Mouse (Mus musculus): ENCODE measurements at regions not wholly inside any gene's neighbourhood (a gene's known extent, or its start where the extent isn't known, plus 50 kb on each side); places are given as distances from the start of the nearest gene placed in this dataset.

DNA sequence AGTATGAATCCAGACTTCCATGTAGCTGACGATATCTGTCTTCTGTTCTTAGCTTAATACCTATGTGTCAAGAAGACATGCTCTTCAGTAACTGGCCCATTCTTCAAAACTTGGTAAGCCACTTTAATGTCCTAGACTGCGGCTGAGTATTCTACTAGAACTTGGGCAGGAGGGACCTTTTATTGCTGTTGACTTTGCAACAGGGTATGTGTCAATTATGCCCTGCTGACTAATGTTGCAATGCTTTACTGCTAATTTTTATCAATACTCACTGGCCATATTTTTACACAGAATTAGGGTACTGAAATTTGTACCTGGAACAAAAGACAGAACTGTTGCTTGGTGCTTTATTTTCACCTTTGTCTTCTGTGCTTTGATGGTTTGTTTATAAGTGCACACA lies 746.9 kb downstream of the Ppargc1a start:
- Histone ChIP-seq H3K27ac (no peak overlapping the region), H3K36me3 (no peaks in the 10 kb centered on the region), H3K4me1 (replicated peaks) (no peaks in the 10 kb centered on the region), H3K27me3 (no peaks in the 10 kb centered on the region), H3K9me3 (no peaks in the 10 kb centered on the region), H3K9ac (replicated peaks) (no peak overlapping the region), H3K4me2 (no peak overlapping the region), H3K4me3 (replicated peaks) (no peak overlapping the region)
- WGBS: 87% methylated on average over 2 of the region's 2 CpGs
- no peak for ATAC-seq (ENCODE audit: insufficient number of reproducible peaks, insufficient read depth, low FRiP score, low TSS enrichment, low read depth)

DNA sequence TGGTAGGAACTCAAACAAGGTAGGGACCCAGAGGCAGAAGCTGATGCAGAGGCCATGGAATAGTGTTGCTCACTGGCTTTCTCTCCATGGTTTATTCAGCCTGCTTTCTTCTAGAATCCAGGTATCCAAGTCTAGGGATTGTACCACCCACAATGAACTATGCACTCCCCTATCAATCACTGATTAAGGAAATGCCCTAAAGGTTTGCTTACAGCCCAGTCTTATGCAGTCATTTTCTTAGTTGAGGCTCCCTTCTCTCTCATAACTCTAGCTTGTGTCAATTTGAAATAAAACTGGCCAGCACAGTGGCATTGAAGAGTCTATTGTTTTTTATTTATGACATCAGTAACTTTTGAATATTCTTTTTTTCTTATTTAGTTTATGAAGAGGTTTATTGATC lies 747.6 kb downstream of the Ppargc1a start:
- Histone ChIP-seq H3K4me3 (replicated peaks) (no peak overlapping the region), H3K4me2 (no peak overlapping the region), H3K27me3 (no peaks in the 10 kb centered on the region), H3K36me3 (no peaks in the 10 kb centered on the region), H3K27ac (no peak overlapping the region), H3K9ac (replicated peaks) (no peak overlapping the region), H3K4me1 (replicated peaks) (no peaks in the 10 kb centered on the region), H3K9me3 (no peaks in the 10 kb centered on the region)
- no peak for ATAC-seq (ENCODE audit: insufficient number of reproducible peaks, insufficient read depth, low FRiP score, low TSS enrichment, low read depth)

DNA sequence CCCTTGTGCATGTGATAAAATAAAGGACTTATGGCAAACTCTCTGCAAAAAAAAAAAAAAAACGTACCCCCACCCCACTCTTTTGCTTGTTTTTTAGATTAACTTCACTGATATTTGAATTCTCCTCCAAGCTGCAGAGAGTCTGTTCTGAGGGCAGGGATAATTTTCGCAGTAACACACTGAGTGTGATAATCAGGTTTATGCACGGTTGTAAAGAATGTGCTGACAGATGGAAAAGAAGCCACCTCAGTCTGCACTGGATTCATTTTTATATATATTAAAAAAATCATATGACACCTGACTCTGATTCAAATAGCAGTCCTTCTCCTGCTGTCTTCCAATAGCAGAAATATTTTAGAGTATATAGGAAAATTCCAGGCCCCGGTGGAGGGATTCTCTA lies 736.5 kb upstream of the Adgra3 start:
- ATAC-seq (ENCODE audit: insufficient number of reproducible peaks, insufficient read depth, low FRiP score, low TSS enrichment, low read depth): no peak
- Histone ChIP-seq H3K27me3 (no peaks in the 10 kb centered on the region), H3K9ac (replicated peaks) (no peak overlapping the region), H3K27ac (no peak overlapping the region), H3K4me3 (replicated peaks) (no peak overlapping the region), H3K36me3 (no peaks in the 10 kb centered on the region), H3K4me2 (no peak overlapping the region), H3K9me3 (no peaks in the 10 kb centered on the region), H3K4me1 (replicated peaks) (no peaks in the 10 kb centered on the region)
- WGBS: 64% methylated on average over 4 of the region's 4 CpGs

DNA sequence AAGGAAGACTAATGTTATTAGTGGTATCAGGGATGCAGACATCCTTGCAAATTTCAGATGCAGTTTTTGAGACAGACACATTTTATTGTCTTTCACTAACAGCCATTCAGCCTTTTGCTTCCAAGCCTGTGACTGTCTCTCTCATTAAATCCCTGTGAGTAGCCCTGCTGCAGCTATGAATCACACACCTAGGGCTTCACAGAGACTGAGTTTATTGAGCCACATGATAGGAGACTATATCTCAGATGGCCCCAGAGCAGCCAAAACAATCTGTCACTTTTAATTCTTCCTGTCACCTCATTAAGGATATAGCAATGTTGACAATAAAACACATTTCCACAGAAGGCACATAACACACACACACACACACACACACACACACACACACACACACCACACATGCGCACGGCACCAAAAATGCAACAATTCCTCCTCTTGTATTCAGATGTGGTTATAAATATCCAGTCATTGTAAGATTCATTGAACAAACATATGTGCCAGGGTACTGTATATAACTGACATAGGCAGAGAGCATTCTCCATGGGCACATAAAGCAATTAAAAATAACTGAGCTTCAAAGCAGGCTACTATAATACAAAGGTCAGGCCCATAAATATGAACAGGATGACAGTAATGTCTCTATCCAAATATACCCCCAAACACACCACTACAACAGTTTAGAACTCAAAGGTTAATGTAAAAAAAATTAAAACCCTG lies 735.8 kb upstream of the Adgra3 start:
- Histone ChIP-seq H3K27me3 (no peaks in the 10 kb centered on the region), H3K9ac (replicated peaks) (no peak overlapping the region), H3K9me3 (no peaks in the 10 kb centered on the region), H3K4me3 (replicated peaks) (no peak overlapping the region), H3K4me1 (replicated peaks) (no peaks in the 10 kb centered on the region), H3K27ac (no peak overlapping the region), H3K36me3 (no peaks in the 10 kb centered on the region), H3K4me2 (no peak overlapping the region)
- 73% methylated on average over 2 of the region's 2 CpGs for WGBS
- ATAC-seq (ENCODE audit: insufficient number of reproducible peaks, insufficient read depth, low FRiP score, low TSS enrichment, low read depth): no peak

DNA sequence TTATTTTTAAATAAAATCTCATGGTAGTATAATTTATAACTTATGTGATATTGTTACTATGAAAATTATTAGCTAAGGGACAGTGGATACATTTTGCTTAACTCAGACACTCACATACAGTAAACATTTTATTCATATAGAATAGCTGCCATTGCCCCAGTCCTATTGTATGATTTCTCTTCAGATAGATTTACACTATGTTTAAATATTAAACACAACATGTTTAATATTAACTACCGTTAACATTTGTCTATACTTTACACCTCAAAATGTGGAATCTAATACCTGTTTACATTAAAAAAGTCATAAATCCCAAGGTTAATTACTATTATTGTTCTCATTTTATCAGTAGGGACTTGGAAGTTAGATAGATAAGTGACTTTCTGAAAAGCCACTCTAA lies 734.8 kb upstream of the Adgra3 start:
- Histone ChIP-seq H3K27me3 (no peaks in the 10 kb centered on the region), H3K4me2 (no peak overlapping the region), H3K9me3 (no peaks in the 10 kb centered on the region), H3K4me1 (replicated peaks) (no peaks in the 10 kb centered on the region), H3K27ac (no peak overlapping the region), H3K4me3 (replicated peaks) (no peak overlapping the region), H3K36me3 (no peaks in the 10 kb centered on the region), H3K9ac (replicated peaks) (no peak overlapping the region)
- no peak for ATAC-seq (ENCODE audit: insufficient number of reproducible peaks, insufficient read depth, low FRiP score, low TSS enrichment, low read depth)
- 90% methylated on average over 1 of the region's 1 CpGs for WGBS

DNA sequence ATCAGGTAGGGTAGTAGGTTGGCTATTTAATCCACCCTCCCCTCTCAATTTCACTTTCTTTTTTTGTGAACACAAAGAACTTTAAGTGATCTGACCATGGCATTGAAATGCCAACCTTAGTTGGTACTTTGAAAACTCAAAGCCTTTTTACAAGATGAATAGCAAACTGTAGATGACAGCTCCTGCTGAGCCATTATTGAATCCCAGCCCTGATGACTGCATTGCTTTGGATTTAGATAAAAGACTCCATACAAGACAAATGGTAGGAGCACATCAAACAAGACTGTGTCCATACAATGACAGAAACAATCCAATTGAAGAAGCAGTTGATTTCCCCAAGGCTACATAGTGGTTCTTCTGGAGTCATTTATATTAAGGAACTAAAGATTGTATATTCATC lies 726.5 kb upstream of the Adgra3 start:
- Histone ChIP-seq H3K9ac (replicated peaks) (no peak overlapping the region), H3K4me3 (replicated peaks) (no peak overlapping the region), H3K4me1 (replicated peaks) (no peaks in the 10 kb centered on the region), H3K27ac (no peak overlapping the region), H3K36me3 (no peaks in the 10 kb centered on the region), H3K27me3 (no peaks in the 10 kb centered on the region), H3K9me3 (no peaks in the 10 kb centered on the region), H3K4me2 (no peak overlapping the region)
- no peak for ATAC-seq (ENCODE audit: insufficient number of reproducible peaks, insufficient read depth, low FRiP score, low TSS enrichment, low read depth)

DNA sequence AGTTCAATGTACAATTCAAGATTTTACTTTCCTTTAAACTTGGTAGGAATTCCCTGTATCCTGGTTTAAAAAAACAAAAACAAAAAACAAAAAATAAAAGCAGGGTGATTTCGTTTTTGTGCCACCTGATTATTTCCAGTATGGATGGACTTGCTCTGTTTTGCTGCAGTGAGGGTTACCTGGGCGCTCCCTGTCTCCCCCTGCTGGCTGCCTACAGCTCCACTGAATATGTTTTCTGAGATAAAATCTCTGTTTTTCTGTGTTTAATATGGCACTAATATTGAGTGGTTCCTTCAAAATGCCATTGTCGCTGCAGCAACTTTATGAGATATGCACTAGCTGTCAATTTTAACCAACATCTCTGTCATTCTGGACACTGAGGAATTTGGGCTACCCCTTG lies 720.3 kb upstream of the Adgra3 start:
- Histone ChIP-seq H3K9me3 (no peaks in the 10 kb centered on the region), H3K27me3 (no peaks in the 10 kb centered on the region), H3K4me3 (replicated peaks) (no peak overlapping the region), H3K36me3 (no peaks in the 10 kb centered on the region), H3K9ac (replicated peaks) (no peak overlapping the region), H3K27ac (no peak overlapping the region), H3K4me2 (no peak overlapping the region), H3K4me1 (replicated peaks) (no peaks in the 10 kb centered on the region)
- no peak for ATAC-seq (ENCODE audit: insufficient number of reproducible peaks, insufficient read depth, low FRiP score, low TSS enrichment, low read depth)
- 50% methylated on average over 3 of the region's 3 CpGs for WGBS

DNA sequence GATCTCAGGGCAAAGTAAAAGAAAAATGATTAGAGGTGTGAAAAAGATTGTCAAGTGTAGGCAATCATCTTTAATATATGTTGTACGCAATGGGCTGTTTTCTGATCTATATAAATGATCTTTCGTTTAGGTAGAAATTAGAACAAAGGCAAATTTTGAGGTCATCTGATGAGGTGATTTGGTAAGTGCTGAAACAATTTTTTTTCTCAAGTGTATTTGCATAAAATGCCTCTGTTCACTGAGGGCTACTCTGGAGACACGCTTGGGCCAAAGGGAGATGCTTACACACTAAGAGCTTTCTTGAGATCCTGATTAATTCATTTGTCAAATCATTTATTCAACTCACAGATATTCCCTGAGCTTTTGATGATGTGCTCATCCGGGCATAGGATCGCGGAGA lies 719.4 kb upstream of the Adgra3 start:
- no peaks in the 10 kb centered on the region for H3K4me1 ChIP-seq (replicated peaks)
- H3K9me3 ChIP-seq: no peaks in the 10 kb centered on the region
- no peak overlapping the region for H3K27ac ChIP-seq
- H3K36me3 ChIP-seq: no peaks in the 10 kb centered on the region
- no peak overlapping the region for H3K4me3 ChIP-seq (replicated peaks)
- no peak overlapping the region for H3K9ac ChIP-seq (replicated peaks)
- no peaks in the 10 kb centered on the region for H3K27me3 ChIP-seq
- ATAC-seq (ENCODE audit: insufficient number of reproducible peaks, insufficient read depth, low FRiP score, low TSS enrichment, low read depth): no peak
- 90% methylated on average over 6 of the region's 6 CpGs for WGBS
- H3K4me2 ChIP-seq: no peak overlapping the region

DNA sequence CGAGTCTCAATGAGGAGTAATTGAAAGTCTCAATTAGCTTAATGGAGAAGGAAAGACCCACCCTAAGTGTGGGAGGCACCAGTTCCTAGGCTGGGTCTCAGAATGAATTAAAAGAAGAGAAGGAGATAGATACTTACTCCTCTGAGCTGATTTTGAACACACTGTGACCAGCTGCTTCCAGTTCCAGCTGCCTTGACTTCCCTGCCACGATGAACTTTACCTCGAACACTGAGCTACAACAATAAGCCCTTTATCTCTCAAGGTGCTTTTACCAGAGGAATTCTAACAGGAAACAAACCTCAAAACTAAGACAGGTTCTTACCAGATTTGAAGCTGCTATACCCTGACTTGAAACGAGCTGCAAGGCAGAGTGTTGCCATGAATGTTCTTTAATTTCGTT lies 703.5 kb upstream of the Adgra3 start:
- Histone ChIP-seq H3K36me3 (no peaks in the 10 kb centered on the region), H3K9me3 (no peaks in the 10 kb centered on the region), H3K4me1 (replicated peaks) (no peaks in the 10 kb centered on the region), H3K27ac (no peak overlapping the region), H3K27me3 (no peaks in the 10 kb centered on the region), H3K4me2 (no peak overlapping the region), H3K4me3 (replicated peaks) (no peak overlapping the region), H3K9ac (replicated peaks) (no peak overlapping the region)
- ATAC-seq (ENCODE audit: insufficient number of reproducible peaks, insufficient read depth, low FRiP score, low TSS enrichment, low read depth): no peak
- WGBS: 83% methylated on average over 5 of the region's 5 CpGs

DNA sequence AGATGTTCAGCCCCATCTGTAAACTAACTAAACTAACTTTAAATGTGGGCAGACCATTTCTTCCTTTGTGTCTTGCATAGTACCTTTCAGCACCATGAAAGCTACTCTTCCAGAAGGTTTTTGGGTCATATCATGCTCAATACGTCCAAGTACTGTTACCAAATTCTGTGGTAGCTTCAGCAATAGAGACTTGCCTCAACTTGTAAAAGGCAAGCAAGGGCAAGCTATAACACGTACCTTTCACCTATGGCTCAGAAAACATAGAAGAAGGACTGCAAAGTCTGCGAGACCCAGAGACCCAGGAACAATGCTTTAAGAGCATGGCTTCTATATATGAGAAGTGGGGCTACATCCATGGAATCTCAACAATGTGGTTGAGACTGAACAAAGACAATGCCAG lies 701.6 kb upstream of the Adgra3 start:
- no peaks in the 10 kb centered on the region for H3K4me1 ChIP-seq (replicated peaks)
- no peak overlapping the region for H3K4me3 ChIP-seq (replicated peaks)
- H3K27ac ChIP-seq: no peak overlapping the region
- no peaks in the 10 kb centered on the region for H3K9me3 ChIP-seq
- WGBS: 93% methylated on average over 3 of the region's 3 CpGs
- H3K27me3 ChIP-seq: no peaks in the 10 kb centered on the region
- no peak overlapping the region for H3K9ac ChIP-seq (replicated peaks)
- H3K36me3 ChIP-seq: no peaks in the 10 kb centered on the region
- no peak overlapping the region for H3K4me2 ChIP-seq
- no peak for ATAC-seq (ENCODE audit: insufficient number of reproducible peaks, insufficient read depth, low FRiP score, low TSS enrichment, low read depth)

DNA sequence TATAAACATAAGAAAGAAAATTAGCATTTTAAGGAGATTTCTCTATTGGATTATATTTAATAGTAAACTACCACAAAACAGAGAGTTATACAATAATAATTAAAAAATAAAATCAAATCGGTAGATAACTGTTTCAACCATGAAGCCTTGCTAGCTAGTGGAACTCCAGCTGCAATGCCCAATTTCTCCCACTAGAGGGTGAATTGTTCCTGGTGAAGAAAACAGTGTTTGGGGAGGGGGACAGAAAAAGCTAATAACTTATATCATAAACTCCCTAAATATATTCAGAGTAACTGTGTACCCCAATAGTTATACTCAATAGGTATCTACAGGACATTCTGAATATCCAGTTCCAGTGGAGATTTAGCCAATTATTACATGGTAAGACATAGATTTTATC lies 694.0 kb upstream of the Adgra3 start:
- H3K4me3 ChIP-seq (replicated peaks): no peak overlapping the region
- no peaks in the 10 kb centered on the region for H3K9me3 ChIP-seq
- no peak overlapping the region for H3K9ac ChIP-seq (replicated peaks)
- H3K4me2 ChIP-seq: no peak overlapping the region
- no peak for ATAC-seq (ENCODE audit: insufficient number of reproducible peaks, insufficient read depth, low FRiP score, low TSS enrichment, low read depth)
- H3K27me3 ChIP-seq: no peaks in the 10 kb centered on the region
- H3K36me3 ChIP-seq: no peaks in the 10 kb centered on the region
- 82% methylated on average over 1 of the region's 1 CpGs for WGBS
- no peaks in the 10 kb centered on the region for H3K4me1 ChIP-seq (replicated peaks)
- no peak overlapping the region for H3K27ac ChIP-seq

DNA sequence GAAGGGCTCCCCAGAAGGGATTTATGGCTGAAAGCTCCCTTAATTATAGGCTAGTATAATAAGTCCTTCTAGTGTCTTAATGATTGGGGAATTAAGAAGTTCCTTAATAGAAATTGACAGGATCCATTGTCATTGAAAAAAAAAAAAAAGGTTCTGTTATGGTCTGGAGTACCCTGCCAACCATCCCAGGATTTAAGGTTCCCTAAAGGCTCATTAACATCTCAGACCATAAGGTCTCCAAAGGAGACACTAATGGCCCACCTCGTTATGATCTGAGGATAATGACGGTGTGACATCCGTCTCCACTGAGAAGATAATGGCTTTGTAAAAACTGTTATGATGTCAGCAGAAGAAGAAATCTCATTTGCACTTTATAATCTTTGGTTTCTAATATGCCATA lies 692.6 kb upstream of the Adgra3 start:
- Histone ChIP-seq H3K9ac (replicated peaks) (no peak overlapping the region), H3K36me3 (no peaks in the 10 kb centered on the region), H3K4me1 (replicated peaks) (no peaks in the 10 kb centered on the region), H3K4me3 (replicated peaks) (no peak overlapping the region), H3K9me3 (no peaks in the 10 kb centered on the region), H3K4me2 (no peak overlapping the region), H3K27me3 (no peaks in the 10 kb centered on the region), H3K27ac (no peak overlapping the region)
- 43% methylated on average over 3 of the region's 3 CpGs for WGBS
- ATAC-seq (ENCODE audit: insufficient number of reproducible peaks, insufficient read depth, low FRiP score, low TSS enrichment, low read depth): no peak

All from limb, embryonic 12.5 days (tissue).